ENCODE assay signal across 9 mouse cellular contexts in genomic region chr7:122099222-122099621, GRCm38 (mm10). TPM values are rescaled to one million over a fixed set of nuclear protein-coding genes. Genes with fewer than 3 reads are reported as not detected.
DNase-seq lines count a peak whose midpoint lies in the region; ATAC-seq and TF ChIP-seq lines count a peak whose summit lies in the region.
"Had no signal": no experiment of that assay in that cellular context is flagged by ENCODE, and none has a peak within 500 bp of the region (broad histone marks: within the 10 kb centered on the region; RNA-seq: fewer than 3 reads in every experiment).

No protein-coding gene starts in this region.

- peaks cover 41% of the 10 kb centered on the region for H3K36me3 ChIP-seq in kidney, embryonic 14.5 days (ENCODE audit: control insufficient read depth, insufficient read depth, low read length)
- peaks cover 43% of the 10 kb centered on the region for H3K36me3 ChIP-seq in ES-Bruce4 (ENCODE audit: control insufficient read depth, insufficient read depth, low read length, poor library complexity, severe bottlenecking)

- peaks cover 8% of the 10 kb centered on the region for H3K4me1 ChIP-seq in kidney, embryonic 14.5 days (ENCODE audit: control insufficient read depth, insufficient read depth, low read length)
- H3K4me1 ChIP-seq in ES-Bruce4 (ENCODE audit: control insufficient read depth, insufficient read depth, low read length) = no peaks in the 10 kb centered on the region
- H3K4me1 ChIP-seq in bone marrow, adult 2 months (ENCODE audit: control insufficient read depth, insufficient read depth, low read length) = peaks cover 1% of the 10 kb centered on the region; the same call in 1 of the 2 replicates

- intact Hi-C loops in left cerebral cortex, postnatal 25 days (cut with DNase I) = no loop called here

- peak; percentile 58 for DNase-seq in kidney, adult 18-20 months
- peak; percentile 33 to 47 for DNase-seq in left cerebral cortex, postnatal 25 days (ENCODE audit: low spot score in 2 of 2)
- no peak for DNase-seq in gastrocnemius, adult 8-10 months (ENCODE audit: low spot score in 2 of 2)

- TF ChIP-seq POLR2A in ES-Bruce4 (IDR thresholded peaks at IDR 0.05; ENCODE audit: insufficient read depth, low read length) = no peak
- no peak for TF ChIP-seq POLR2A in bone marrow, adult 2 months (IDR thresholded peaks at IDR 0.05; ENCODE audit: borderline replicate concordance, control insufficient read depth, low read depth, low read length)

- no peak for ATAC-seq in kidney, embryonic 14.5 days (ENCODE audit: low FRiP score, low TSS enrichment)
- ATAC-seq in erythroblast, adult 5-6 weeks (replicated peaks; ENCODE audit: low FRiP score, poor library complexity, severe bottlenecking) = peak; percentile 85
- ATAC-seq in neutrophil, adult 5-6 weeks (ENCODE audit: extremely low read depth, insufficient number of reproducible peaks, low FRiP score, poor library complexity, severe bottlenecking) = peak; percentile 78

- TF ChIP-seq EP300 in ES-Bruce4 (IDR thresholded peaks at IDR 0.05; ENCODE audit: insufficient read depth, low read depth, low read length) = no peak

- H3K4me3 ChIP-seq in kidney, embryonic 14.5 days (ENCODE audit: low read length) = no peak overlapping the region
- H3K4me3 ChIP-seq in ES-Bruce4 (ENCODE audit: low read depth, low read length) = no peak overlapping the region
- no peak overlapping the region for H3K4me3 ChIP-seq in bone marrow, adult 2 months (replicated peaks; ENCODE audit: control insufficient read depth, low read depth, low read length)
- H3K4me3 ChIP-seq: heart, embryonic 15.5 days had no signal

- TF ChIP-seq CTCF in ES-Bruce4 (IDR thresholded peaks at IDR 0.05; ENCODE audit: low read depth, low read length) = peak; percentile 47
- peak; percentile 65 for TF ChIP-seq CTCF in bone marrow, adult 2 months (IDR thresholded peaks at IDR 0.05; ENCODE audit: control insufficient read depth, insufficient read depth, low read length)

- no peak overlapping the region for H3K4me2 ChIP-seq in kidney, embryonic 14.5 days (replicated peaks; ENCODE audit: low read depth, low read length)

- H3K27ac ChIP-seq in kidney, embryonic 14.5 days (ENCODE audit: low read depth, low read length) = no peak overlapping the region
- no peak overlapping the region for H3K27ac ChIP-seq in ES-Bruce4 (ENCODE audit: insufficient read depth, low read length)
- no peak overlapping the region for H3K27ac ChIP-seq in bone marrow, adult 2 months (ENCODE audit: control insufficient read depth, insufficient read depth, low read depth, low read length, poor library complexity)
- H3K27ac ChIP-seq: heart, embryonic 15.5 days had no signal

- no peaks in the 10 kb centered on the region for H3K27me3 ChIP-seq in kidney, embryonic 14.5 days (ENCODE audit: control insufficient read depth, insufficient read depth, low read length)
- H3K27me3 ChIP-seq in ES-Bruce4 (ENCODE audit: control insufficient read depth, insufficient read depth, low read length, poor library complexity, severe bottlenecking) = no peaks in the 10 kb centered on the region
- H3K27me3 ChIP-seq: heart, embryonic 15.5 days had no signal

- no peaks in the 10 kb centered on the region for H3K9me3 ChIP-seq in kidney, embryonic 14.5 days (ENCODE audit: control insufficient read depth, low read length)
- H3K9me3 ChIP-seq in ES-Bruce4 (replicated peaks; ENCODE audit: control insufficient read depth, insufficient read depth, low read length, poor library complexity, severe bottlenecking) = no peaks in the 10 kb centered on the region
- H3K9me3 ChIP-seq: heart, embryonic 15.5 days had no signal

- H3K9ac ChIP-seq in kidney, embryonic 14.5 days (ENCODE audit: low read depth, low read length) = no peak overlapping the region
- H3K9ac ChIP-seq in ES-Bruce4 (ENCODE audit: low read depth, poor library complexity, severe bottlenecking) = no peak overlapping the region
- H3K9ac ChIP-seq: heart, embryonic 15.5 days had no signal

- 70% methylated on average over 4 of the region's 4 CpGs for WGBS in kidney, embryonic 14.5 days
- 47% methylated on average over 4 of the region's 4 CpGs for WGBS in bone marrow, adult 2 months

RNA-seq across cellular contexts. Expression of gene Ndufab1, which starts 2.5 kb away (rescaled TPM):
- polyA plus RNA-seq in kidney, embryonic 14.5 days (2014; fragmentation: Nextera tagmentation; extraction: Ambion mirVana) = 713 and 832 TPM in 2 replicates
- polyA plus RNA-seq in ES-Bruce4 (2011; ENCODE audit: insufficient read depth, insufficient read length, low read depth, missing spikeins) = 262 and 271 TPM in 2 replicates
- polyA plus RNA-seq in bone marrow, adult 2 months (2011; ENCODE audit: insufficient read depth, insufficient read length, low replicate concordance, missing spikeins) = 74.3 and 130 TPM in 2 replicates
- 69.2 and 72.3 TPM in 2 replicates for total RNA-seq in erythroblast, adult 5-6 weeks (2015; ENCODE audit: low replicate concordance)
- 16.9 and 27.0 TPM in 2 replicates for total RNA-seq in erythroblast, adult 5-6 weeks (2017; ENCODE audit: low replicate concordance)
- total RNA-seq in left cerebral cortex, postnatal 25 days (2021) = 100 to 1,000 TPM; 258 to 307 TPM
- total RNA-seq in neutrophil, adult 5-6 weeks (2017) = 32.8 and 34.1 TPM in 2 replicates
- total RNA-seq in gastrocnemius, adult 8-10 months (2022) = 100 to 1,000 TPM; 535 to 610 (median 563) TPM

RNA-seq across cellular contexts. Expression of gene Ears2, which starts 32.2 kb away (rescaled TPM):
- 13.4 and 19.6 TPM in 2 replicates for polyA plus RNA-seq in kidney, embryonic 14.5 days (2014; fragmentation: Nextera tagmentation; extraction: Ambion mirVana)
- polyA plus RNA-seq in ES-Bruce4 (2011; ENCODE audit: insufficient read depth, insufficient read length, low read depth, missing spikeins) = 12.4 and 12.5 TPM in 2 replicates
- polyA plus RNA-seq in bone marrow, adult 2 months (2011; ENCODE audit: insufficient read depth, insufficient read length, low replicate concordance, missing spikeins) = 1.6 and 2.3 TPM in 2 replicates
- 0.42 TPM in 1 of 2 replicates, not detected in the other for total RNA-seq in erythroblast, adult 5-6 weeks (2015; ENCODE audit: low replicate concordance)
- total RNA-seq in erythroblast, adult 5-6 weeks (2017; ENCODE audit: low replicate concordance) = 0.43 and 0.56 TPM in 2 replicates
- total RNA-seq in left cerebral cortex, postnatal 25 days (2021) = 1 to 10 TPM; 8.3 to 9.0 TPM
- 6.6 and 7.4 TPM in 2 replicates for total RNA-seq in neutrophil, adult 5-6 weeks (2017)
- 1 to 10 TPM; 6.4 to 9.3 (median 8.0) TPM for total RNA-seq in gastrocnemius, adult 8-10 months (2022)

RNA-seq across cellular contexts. Expression of gene Ubfd1, which starts 32.2 kb away (rescaled TPM):
- polyA plus RNA-seq in kidney, embryonic 14.5 days (2014; fragmentation: Nextera tagmentation; extraction: Ambion mirVana) = 60.0 and 101 TPM in 2 replicates
- polyA plus RNA-seq in ES-Bruce4 (2011; ENCODE audit: insufficient read depth, insufficient read length, low read depth, missing spikeins) = 73.6 and 75.4 TPM in 2 replicates
- polyA plus RNA-seq in bone marrow, adult 2 months (2011; ENCODE audit: insufficient read depth, insufficient read length, low replicate concordance, missing spikeins) = 9.0 and 13.8 TPM in 2 replicates
- 6.7 and 9.8 TPM in 2 replicates for total RNA-seq in erythroblast, adult 5-6 weeks (2015; ENCODE audit: low replicate concordance)
- total RNA-seq in erythroblast, adult 5-6 weeks (2017; ENCODE audit: low replicate concordance) = 5.5 and 7.7 TPM in 2 replicates
- 10 to 100 TPM; 66.1 to 67.8 TPM for total RNA-seq in left cerebral cortex, postnatal 25 days (2021)
- 24.6 and 24.9 TPM in 2 replicates for total RNA-seq in neutrophil, adult 5-6 weeks (2017)
- 10 to 100 TPM; 18.3 to 22.9 (median 21.0) TPM for total RNA-seq in gastrocnemius, adult 8-10 months (2022)

RNA-seq across cellular contexts. Expression of gene Palb2, which starts 33.6 kb away (rescaled TPM):
- polyA plus RNA-seq in kidney, embryonic 14.5 days (2014; fragmentation: Nextera tagmentation; extraction: Ambion mirVana) = 16.8 and 23.0 TPM in 2 replicates
- polyA plus RNA-seq in ES-Bruce4 (2011; ENCODE audit: insufficient read depth, insufficient read length, low read depth, missing spikeins) = 32.0 and 32.6 TPM in 2 replicates
- 5.9 and 10.7 TPM in 2 replicates for polyA plus RNA-seq in bone marrow, adult 2 months (2011; ENCODE audit: insufficient read depth, insufficient read length, low replicate concordance, missing spikeins)
- total RNA-seq in erythroblast, adult 5-6 weeks (2015; ENCODE audit: low replicate concordance) = 5.4 and 10.0 TPM in 2 replicates
- 7.9 and 13.0 TPM in 2 replicates for total RNA-seq in erythroblast, adult 5-6 weeks (2017; ENCODE audit: low replicate concordance)
- 1 to 10 TPM; 1.0 to 2.6 TPM for total RNA-seq in left cerebral cortex, postnatal 25 days (2021)
- 6.2 and 7.1 TPM in 2 replicates for total RNA-seq in neutrophil, adult 5-6 weeks (2017)
- total RNA-seq in gastrocnemius, adult 8-10 months (2022) = 1 to 10 TPM in 1 of 4 experiments, under 1 TPM in 3; 0.24 to 1.2 (median 0.42) TPM

RNA-seq across cellular contexts. Expression of gene Dctn5, which starts 33.6 kb away (rescaled TPM):
- polyA plus RNA-seq in kidney, embryonic 14.5 days (2014; fragmentation: Nextera tagmentation; extraction: Ambion mirVana) = 107 and 113 TPM in 2 replicates
- 56.5 and 62.4 TPM in 2 replicates for polyA plus RNA-seq in ES-Bruce4 (2011; ENCODE audit: insufficient read depth, insufficient read length, low read depth, missing spikeins)
- 46.6 and 62.2 TPM in 2 replicates for polyA plus RNA-seq in bone marrow, adult 2 months (2011; ENCODE audit: insufficient read depth, insufficient read length, low replicate concordance, missing spikeins)
- total RNA-seq in erythroblast, adult 5-6 weeks (2015; ENCODE audit: low replicate concordance) = 20.3 and 33.0 TPM in 2 replicates
- total RNA-seq in erythroblast, adult 5-6 weeks (2017; ENCODE audit: low replicate concordance) = 18.3 and 29.3 TPM in 2 replicates
- total RNA-seq in left cerebral cortex, postnatal 25 days (2021) = 100 to 1,000 TPM in 1 of 2 experiments, 10 to 100 TPM in 1; 99.1 to 105 TPM
- total RNA-seq in neutrophil, adult 5-6 weeks (2017) = 83.0 and 88.3 TPM in 2 replicates
- total RNA-seq in gastrocnemius, adult 8-10 months (2022) = 10 to 100 TPM; 16.2 to 18.3 (median 17.6) TPM

Comparison
In these comparisons a context has a peak if more than half of its experiments do, and no peak if none do; other contexts are left out.
1. DNase-seq: peak in kidney, adult 18-20 months (single experiment) and left cerebral cortex, postnatal 25 days (2 of 2); none in gastrocnemius, adult 8-10 months (0 of 2).